Mouse (Mus musculus) frontal cortex, adult (tissue): ENCODE results near the gene Son.

Experiments used
- ATAC-seq: cut with Nextera tagmentation; 2 replicates; pipeline ENCODE4 v1.9.2; 2017; ENCODE audit warnings: mild to moderate bottlenecking, moderate library complexity, mixed read lengths; ENCODE audit not compliant: low TSS enrichment

Son gene

GRCm38 (mm10) chr16:91647461-91648219, at the start of gene Son:
Son (plus strand) TSS chr16:91647506.
- peak; percentile 93 for ATAC-seq

GRCm38 (mm10) chr16:91597672-91598010, 49.7 kb upstream of the Son start, which contains the start of gene Tmem50b:
Tmem50b (minus strand) TSS chr16:91597800.
- ATAC-seq: peak; percentile 91

GRCm38 (mm10) chr16:91599242-91599641, 48.1 kb upstream of the Son start:
- ATAC-seq: no peak

GRCm38 (mm10) chr16:91601081-91601480, 46.2 kb upstream of the Son start:
- ATAC-seq: no peak

- ATAC-seq: no peak
Measured at GRCm38 (mm10) chr16:91601693-91602092, 45.6 kb upstream of the Son start.

- ATAC-seq: no peak
Measured at GRCm38 (mm10) chr16:91605156-91605555, 42.1 kb upstream of the Son start.

- no peak for ATAC-seq
Measured at GRCm38 (mm10) chr16:91606958-91607357, 40.3 kb upstream of the Son start.

- ATAC-seq: no peak
Measured at GRCm38 (mm10) chr16:91609501-91610245, 37.6 kb upstream of the Son start.

GRCm38 (mm10) chr16:91611248-91611647, 36.1 kb upstream of the Son start:
- ATAC-seq: no peak

GRCm38 (mm10) chr16:91612525-91612924, 34.8 kb upstream of the Son start:
- ATAC-seq: no peak

GRCm38 (mm10) chr16:91614552-91614951, 32.8 kb upstream of the Son start:
- ATAC-seq: no peak

- ATAC-seq: peak; percentile 97
Measured at GRCm38 (mm10) chr16:91618511-91619501, 28.5 kb upstream of the Son start, which contains the start of gene Dnajc28. Dnajc28 (minus strand) TSS chr16:91619026.

- no peak for ATAC-seq
Measured at GRCm38 (mm10) chr16:91620185-91620584, 27.1 kb upstream of the Son start.

- no peak for ATAC-seq
Measured at GRCm38 (mm10) chr16:91620991-91621390, 26.3 kb upstream of the Son start.

GRCm38 (mm10) chr16:91623074-91623473, 24.2 kb upstream of the Son start:
- ATAC-seq: no peak

- ATAC-seq: peak; percentile 78
Measured at GRCm38 (mm10) chr16:91627831-91628230, 19.5 kb upstream of the Son start.

GRCm38 (mm10) chr16:91628673-91629072, 18.6 kb upstream of the Son start:
- ATAC-seq: no peak

- ATAC-seq: no peak
Measured at GRCm38 (mm10) chr16:91629749-91630148, 17.6 kb upstream of the Son start.

GRCm38 (mm10) chr16:91630584-91630983, 16.7 kb upstream of the Son start:
- ATAC-seq: no peak

- peak; percentile 85 for ATAC-seq
Measured at GRCm38 (mm10) chr16:91632439-91632838, 14.9 kb upstream of the Son start.

- no peak for ATAC-seq
Measured at GRCm38 (mm10) chr16:91632940-91633339, 14.4 kb upstream of the Son start.

- no peak for ATAC-seq
Measured at GRCm38 (mm10) chr16:91633641-91634040, 13.7 kb upstream of the Son start.
